Mouse (Mus musculus) heart, postnatal 0 days (tissue): ENCODE data around the gene Aox1.

Experiments used
- CTCF ChIP-seq: IDR thresholded peaks from 2 replicates; pipeline ENCODE4 v1.5.1; 2016; ENCODE audit warnings: antibody characterized with exemption, control low read depth, low read depth
- EP300 ChIP-seq: IDR thresholded peaks from 2 replicates; pipeline ENCODE4 v1.6.1; 2016; ENCODE audit warnings: antibody characterized with exemption, low read depth

DNA sequence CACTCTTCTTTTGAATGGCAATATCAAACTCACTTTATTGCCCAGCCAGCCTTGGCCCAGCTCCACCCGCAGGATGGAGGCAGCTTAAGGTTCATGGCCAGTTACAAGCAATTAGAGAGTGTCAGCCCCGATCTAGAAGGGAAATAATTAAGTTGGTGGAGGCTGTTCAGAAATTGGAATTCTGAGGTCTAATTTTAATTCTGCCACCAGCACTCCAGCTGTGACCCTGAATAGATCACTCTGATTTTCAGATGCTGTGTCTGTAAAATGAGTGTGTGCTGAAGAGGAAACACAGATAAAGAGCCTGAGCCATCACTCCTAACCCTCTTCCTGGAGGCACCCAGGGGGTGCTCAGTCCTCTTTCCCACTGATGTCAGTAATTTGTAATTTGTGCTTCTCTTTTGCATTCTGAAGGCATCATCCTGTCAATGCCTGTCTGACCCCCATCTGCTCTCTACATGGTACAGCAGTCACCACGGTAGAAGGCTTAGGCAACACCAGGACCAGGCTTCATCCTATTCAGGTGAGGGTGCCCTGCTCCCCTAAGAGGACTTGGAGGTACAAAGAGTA lies 17.1 kb downstream of the Aox1 start:
- TF ChIP-seq CTCF (no peak), EP300 (no peak)
